Mouse (Mus musculus) brain, embryonic 14.5 days (tissue): Measurements from ENCODE around the gene Proca1.

Experiments
- CTCF ChIP-seq: fragments of 200-500 bp; IDR thresholded peaks from 2 replicates; pipeline ENCODE4 v1.5.1; 2012; ENCODE audit warnings: inconsistent platforms, mild to moderate bottlenecking, moderate library complexity, borderline replicate concordance; ENCODE audit not compliant: insufficient read depth, insufficient read length; ENCODE audit errors: extremely low read depth
- POLR2A ChIP-seq: fragments of 200-500 bp; IDR thresholded peaks from 2 replicates; pipeline ENCODE4 v1.6.1; 2012; ENCODE audit warnings: mild to moderate bottlenecking, inconsistent platforms, borderline replicate concordance; ENCODE audit not compliant: poor library complexity, insufficient read depth, insufficient read length, severe bottlenecking; ENCODE audit errors: extremely low read depth

GRCm38 (mm10) chr11:78171328-78171727 lies 21.9 kb upstream of the Proca1 start:
- TF ChIP-seq POLR2A = no peak
- TF ChIP-seq CTCF = no peak
